Comparison of ENCODE assay signal across 11 mouse cellular contexts in genomic region chr9:47327575-47327974, GRCm38 (mm10).
DNase-seq lines count a peak whose midpoint lies in the region; ATAC-seq and TF ChIP-seq lines count a peak whose summit lies in the region.
"Had no signal": no experiment of that assay in that cellular context is flagged by ENCODE, and none has a peak within 500 bp of the region (broad histone marks: within the 10 kb centered on the region; RNA-seq: fewer than 3 reads in every experiment).

No protein-coding gene starts in this region.

- 100% methylated on average over 2 of the region's 2 CpGs for WGBS in forebrain, embryonic 12.5 days
- 97% methylated on average over 2 of the region's 2 CpGs for WGBS in forebrain, embryonic 11.5 days
- WGBS in midbrain, embryonic 12.5 days = 97% methylated on average over 2 of the region's 2 CpGs
- 98% methylated on average over 2 of the region's 2 CpGs for WGBS in kidney, embryonic 14.5 days

- H3K27ac ChIP-seq in forebrain, embryonic 12.5 days = no peak overlapping the region
- H3K27ac ChIP-seq in forebrain, embryonic 11.5 days (ENCODE audit: low read depth, low read length) = no peak overlapping the region
- no peak overlapping the region for H3K27ac ChIP-seq in midbrain, embryonic 12.5 days (replicated peaks)
- H3K27ac ChIP-seq in kidney, embryonic 14.5 days (ENCODE audit: low read depth, low read length) = no peak overlapping the region
- H3K27ac ChIP-seq: limb, embryonic 15.5 days had no signal

- no peak for TF ChIP-seq CTCF in Patski (IDR thresholded peaks at IDR 0.05)

- H3K9me3 ChIP-seq in forebrain, embryonic 12.5 days = no peaks in the 10 kb centered on the region
- no peaks in the 10 kb centered on the region for H3K9me3 ChIP-seq in forebrain, embryonic 11.5 days (ENCODE audit: control insufficient read depth, low read length)
- no peaks in the 10 kb centered on the region for H3K9me3 ChIP-seq in midbrain, embryonic 12.5 days
- H3K9me3 ChIP-seq in kidney, embryonic 14.5 days (ENCODE audit: control insufficient read depth, low read length) = no peaks in the 10 kb centered on the region
- H3K9me3 ChIP-seq: limb, embryonic 15.5 days had no signal

- intact Hi-C loops in left cerebral cortex, postnatal 25 days (cut with DNase I) = no loop called here
- intact Hi-C loops in left cerebral cortex, postnatal 4 days (cut with DNase I) = no loop called here

- peaks cover 3% of the 10 kb centered on the region; the same call in 1 of the 2 replicates for H3K4me1 ChIP-seq in forebrain, embryonic 12.5 days
- H3K4me1 ChIP-seq in forebrain, embryonic 11.5 days (replicated peaks; ENCODE audit: control insufficient read depth, insufficient read depth, low read length) = no peaks in the 10 kb centered on the region
- H3K4me1 ChIP-seq in midbrain, embryonic 12.5 days = no peaks in the 10 kb centered on the region; the same call in 1 of the 2 replicates
- H3K4me1 ChIP-seq in kidney, embryonic 14.5 days (ENCODE audit: control insufficient read depth, insufficient read depth, low read length) = no peaks in the 10 kb centered on the region

- CTCF ChIA-PET in Patski (lab: Charles Lee) = no interaction called here

- in situ Hi-C loops in Patski (cut with MboI; ENCODE audit: low pct_unique_long_range_greater_than_20kb) = no loop called here

- no peak overlapping the region for H3K4me2 ChIP-seq in forebrain, embryonic 12.5 days
- no peak overlapping the region for H3K4me2 ChIP-seq in forebrain, embryonic 11.5 days (ENCODE audit: low read depth, low read length, severe bottlenecking)
- H3K4me2 ChIP-seq in midbrain, embryonic 12.5 days (replicated peaks) = no peak overlapping the region
- no peak overlapping the region for H3K4me2 ChIP-seq in kidney, embryonic 14.5 days (replicated peaks; ENCODE audit: low read depth, low read length)
- H3K4me2 ChIP-seq: limb, embryonic 15.5 days had no signal

- peak; percentile 55; the same call in 1 of the 2 replicates for ATAC-seq in forebrain, embryonic 12.5 days (ENCODE audit: low FRiP score)
- ATAC-seq in forebrain, embryonic 11.5 days (replicated peaks; ENCODE audit: low FRiP score) = no peak
- ATAC-seq in Patski = peak; percentile 54
- ATAC-seq in midbrain, embryonic 12.5 days (ENCODE audit: low FRiP score, low read depth) = peak; percentile 41; the same call in 1 of the 2 replicates
- ATAC-seq in kidney, embryonic 14.5 days (ENCODE audit: low FRiP score, low TSS enrichment) = no peak
- ATAC-seq: inflammation-experienced regulatory T-cells, adult 6 months had no signal

- POLR2A ChIA-PET in Patski (lab: Charles Lee) = no interaction called here

- H3K9ac ChIP-seq in forebrain, embryonic 12.5 days = no peak overlapping the region
- no peak overlapping the region for H3K9ac ChIP-seq in forebrain, embryonic 11.5 days (ENCODE audit: low read length)
- no peak overlapping the region for H3K9ac ChIP-seq in midbrain, embryonic 12.5 days (replicated peaks)
- H3K9ac ChIP-seq in kidney, embryonic 14.5 days (ENCODE audit: low read depth, low read length) = no peak overlapping the region
- H3K9ac ChIP-seq: limb, embryonic 15.5 days had no signal

- no peaks in the 10 kb centered on the region for H3K36me3 ChIP-seq in forebrain, embryonic 12.5 days (replicated peaks)
- no peaks in the 10 kb centered on the region for H3K36me3 ChIP-seq in forebrain, embryonic 11.5 days (ENCODE audit: control insufficient read depth, insufficient read depth, low read length)
- H3K36me3 ChIP-seq in midbrain, embryonic 12.5 days = no peaks in the 10 kb centered on the region
- H3K36me3 ChIP-seq in kidney, embryonic 14.5 days (ENCODE audit: control insufficient read depth, insufficient read depth, low read length) = no peaks in the 10 kb centered on the region
- H3K36me3 ChIP-seq: G1E; limb, embryonic 15.5 days had no signal

- no peak for DNase-seq in forebrain, embryonic 11.5 days (ENCODE audit: low spot score)
- DNase-seq in left cerebral cortex, postnatal 25 days (ENCODE audit: low spot score in 2 of 2) = peak; percentile 20 to 48
- no peak for DNase-seq in left cerebral cortex, postnatal 4 days
- no peak for DNase-seq in Patski (ENCODE audit: low read depth, low spot score)
- DNase-seq in adrenal gland, postnatal 10 days = no peak

- no peak overlapping the region for H3K4me3 ChIP-seq in forebrain, embryonic 12.5 days (replicated peaks)
- H3K4me3 ChIP-seq in forebrain, embryonic 11.5 days (ENCODE audit: low read depth, low read length) = no peak overlapping the region
- no peak overlapping the region for H3K4me3 ChIP-seq in midbrain, embryonic 12.5 days
- H3K4me3 ChIP-seq in kidney, embryonic 14.5 days (ENCODE audit: low read length) = no peak overlapping the region
- H3K4me3 ChIP-seq: limb, embryonic 15.5 days had no signal

- peaks cover 37% of the 10 kb centered on the region; the same call in 1 of the 2 replicates for H3K27me3 ChIP-seq in forebrain, embryonic 12.5 days
- no peaks in the 10 kb centered on the region for H3K27me3 ChIP-seq in forebrain, embryonic 11.5 days (ENCODE audit: control insufficient read depth, insufficient read depth, low read length)
- H3K27me3 ChIP-seq in Patski = no peaks in the 10 kb centered on the region
- H3K27me3 ChIP-seq in midbrain, embryonic 12.5 days = peaks cover 15% of the 10 kb centered on the region; the same call in 1 of the 2 replicates
- H3K27me3 ChIP-seq in kidney, embryonic 14.5 days (ENCODE audit: control insufficient read depth, insufficient read depth, low read length) = no peaks in the 10 kb centered on the region
- H3K27me3 ChIP-seq: limb, embryonic 15.5 days had no signal

Comparison
In these comparisons a context has a peak if more than half of its experiments do, and no peak if none do; other contexts are left out.
1. ATAC-seq: peak in forebrain, embryonic 12.5 days (single experiment), Patski (single experiment) and midbrain, embryonic 12.5 days (single experiment); none in forebrain, embryonic 11.5 days (single experiment) and kidney, embryonic 14.5 days (single experiment).
2. DNase-seq: peak in left cerebral cortex, postnatal 25 days (2 of 2); none in forebrain, embryonic 11.5 days (single experiment), left cerebral cortex, postnatal 4 days (single experiment), Patski (single experiment) and adrenal gland, postnatal 10 days (single experiment).